Mouse (Mus musculus) ovary, postnatal 14 days (tissue): ENCODE data around the gene Rxra.

Experiments
- DNase-seq: peaks from one replicate; pipeline ENCODE4 v3.0.0; 2022; ENCODE audit warnings: low spot score

Gene Rxra

GRCm38 (mm10) chr2:27702904-27703666 is 26.8 kb downstream of the Rxra start:
- no peak for DNase-seq

GRCm38 (mm10) chr2:27703852-27704640 is 27.8 kb downstream of the Rxra start:
- no peak for DNase-seq

- DNase-seq, result no peak
Measured at GRCm38 (mm10) chr2:27704641-27705040, 28.4 kb downstream of the Rxra start.

- DNase-seq, result no peak
Measured at GRCm38 (mm10) chr2:27710871-27711382, 34.7 kb downstream of the Rxra start.

- no peak for DNase-seq
Measured at GRCm38 (mm10) chr2:27712626-27713025, 36.4 kb downstream of the Rxra start.

GRCm38 (mm10) chr2:27713378-27713777 is 37.1 kb downstream of the Rxra start:
- no peak for DNase-seq

GRCm38 (mm10) chr2:27714131-27714530 is 37.9 kb downstream of the Rxra start:
- DNase-seq, result no peak

GRCm38 (mm10) chr2:27715221-27715620 is 39.0 kb downstream of the Rxra start:
- no peak for DNase-seq

GRCm38 (mm10) chr2:27716339-27716738 is 40.1 kb downstream of the Rxra start:
- no peak for DNase-seq

GRCm38 (mm10) chr2:27718191-27718590 is 42.0 kb downstream of the Rxra start:
- DNase-seq, result peak; percentile 65

- no peak for DNase-seq
Measured at GRCm38 (mm10) chr2:27719601-27720000, 43.4 kb downstream of the Rxra start.

- no peak for DNase-seq
Measured at GRCm38 (mm10) chr2:27721611-27722010, 45.4 kb downstream of the Rxra start.

- no peak for DNase-seq
Measured at GRCm38 (mm10) chr2:27724729-27725316, 48.6 kb downstream of the Rxra start.

GRCm38 (mm10) chr2:27727994-27728854 is 52.0 kb downstream of the Rxra start:
- DNase-seq, result no peak

- DNase-seq, result no peak
Measured at GRCm38 (mm10) chr2:27729009-27729408, 52.8 kb downstream of the Rxra start.

GRCm38 (mm10) chr2:27730002-27730905 is 54.0 kb downstream of the Rxra start:
- DNase-seq, result peak; percentile 29

- DNase-seq, result no peak
Measured at GRCm38 (mm10) chr2:27733021-27733420, 56.8 kb downstream of the Rxra start.

- no peak for DNase-seq
Measured at GRCm38 (mm10) chr2:27734328-27734727, 58.1 kb downstream of the Rxra start.

- DNase-seq, result no peak
Measured at GRCm38 (mm10) chr2:27734800-27735199, 58.6 kb downstream of the Rxra start.

GRCm38 (mm10) chr2:27736802-27737201 is 60.6 kb downstream of the Rxra start:
- DNase-seq, result no peak

GRCm38 (mm10) chr2:27738396-27738795 is 62.2 kb downstream of the Rxra start:
- DNase-seq, result no peak
